Mouse (Mus musculus) embryonic facial prominence, embryonic 11.5 days (tissue): Measurements from ENCODE around the gene Acox2. TPM values are rescaled to one million over a fixed set of nuclear protein-coding genes. Genes with fewer than 3 reads are reported as not detected.
A peak's percentile ranks its signal among the peaks of the same experiment; 100 is the strongest.

Experiments
- ATAC-seq: fragments of 200-750 bp; cut with Nextera tagmentation; replicated peaks from 2 replicates; pipeline ENCODE4 v1.8.0; 2017; ENCODE audit warnings: low read depth; ENCODE audit not compliant: insufficient number of reproducible peaks, low FRiP score, low TSS enrichment
- DNase-seq: peaks from one replicate; pipeline ENCODE4 v3.0.0-alpha.2; 2015; ENCODE audit warnings: low spot score
- H3K27ac ChIP-seq: fragments of 300-500 bp; sonication (generic); replicated peaks from 2 replicates; pipeline ENCODE4 v1.5.1; 2014; ENCODE audit warnings: mild to moderate bottlenecking, low read depth, low read length, control low read depth
- H3K27me3 ChIP-seq: fragments of 300-500 bp; sonication (generic); 2 replicates; pipeline ENCODE4 v1.6.1; 2014; ENCODE audit warnings: mild to moderate bottlenecking, low read length, moderate library complexity, mixed read lengths; ENCODE audit not compliant: control insufficient read depth, insufficient read depth
- H3K36me3 ChIP-seq: fragments of 300-500 bp; sonication (generic); replicated peaks from 2 replicates; pipeline ENCODE4 v1.6.1; 2014; ENCODE audit warnings: low read depth, mild to moderate bottlenecking, low read length, moderate library complexity, mixed read lengths; ENCODE audit not compliant: control insufficient read depth, insufficient read depth
- H3K4me1 ChIP-seq: fragments of 300-500 bp; sonication (generic); 2 replicates; pipeline ENCODE4 v1.6.1; 2014; ENCODE audit warnings: low read length, mixed read lengths; ENCODE audit not compliant: control insufficient read depth, insufficient read depth
- H3K4me2 ChIP-seq: fragments of 300-500 bp; sonication (generic); 2 replicates; pipeline ENCODE4 v1.6.1; 2014; ENCODE audit warnings: low read depth, mild to moderate bottlenecking, control low read depth, low read length, moderate library complexity
- H3K4me3 ChIP-seq: fragments of 300-500 bp; sonication (generic); 2 replicates; pipeline ENCODE4 v1.5.1; 2014; ENCODE audit warnings: low read depth, low read length, control low read depth
- H3K9ac ChIP-seq: fragments of 300-500 bp; sonication (generic); replicated peaks from 2 replicates; pipeline ENCODE4 v1.6.1; 2014; ENCODE audit warnings: mild to moderate bottlenecking, control low read depth, low read length
- H3K9me3 ChIP-seq: fragments of 300-500 bp; sonication (generic); replicated peaks from 2 replicates; pipeline ENCODE4 v1.6.1; 2016; ENCODE audit warnings: mild to moderate bottlenecking, low read length, inconsistent platforms, mixed read lengths; ENCODE audit not compliant: control insufficient read depth
- WGBS: fragments of 180-500 bp; shearing (Covaris S2); extraction: QIAGEN DNeasy Blood & Tissue Kit; methylation state at CpG from one replicate; pipeline ENCODE4 v1.1.7; 2014; 5-methylcytosine and 5-hydroxymethylcytosine counted together
- polyA plus RNA-seq: library from polyadenylated mRNA; unstranded; fragments of >200 nt; fragmentation: Nextera tagmentation; extraction: Ambion mirVana; gene quantifications from 2 replicates; pipeline ENCODE4 v1.2.1, GENCODE M21; 2014

Gene Acox2
- polyA plus RNA-seq, 1 experiment from 2014 or later = not detected

- Histone ChIP-seq H3K9ac (no peak overlapping the region), H3K27ac (no peak overlapping the region), H3K4me3 (no peak overlapping the region), H3K36me3 (no peaks in the 10 kb centered on the region), H3K27me3 (no peaks in the 10 kb centered on the region), H3K4me2 (no peak overlapping the region), H3K4me1 (no peaks in the 10 kb centered on the region), H3K9me3 (no peaks in the 10 kb centered on the region)
- DNase-seq (no peak), ATAC-seq (no peak)
- WGBS = 90% methylated on average over 8 of the region's 8 CpGs
Observed at GRCm38 (mm10) chr14:8246878-8247277, 12.3 kb downstream of the Acox2 start.

GRCm38 (mm10) chr14:8244211-8244611, 14.9 kb downstream of the Acox2 start:
- 73% methylated on average over 5 of the region's 5 CpGs for WGBS
- DNase-seq (no peak), ATAC-seq (no peak)

GRCm38 (mm10) chr14:8243136-8243888, 15.8 kb downstream of the Acox2 start:
- DNase-seq = no peak
- H3K36me3 ChIP-seq = no peaks in the 10 kb centered on the region
- H3K4me3 ChIP-seq = no peak overlapping the region
- no peak overlapping the region for H3K4me2 ChIP-seq
- no peaks in the 10 kb centered on the region for H3K27me3 ChIP-seq
- H3K27ac ChIP-seq = no peak overlapping the region
- ATAC-seq = no peak
- 59% methylated on average over 8 of the region's 8 CpGs for WGBS
- no peaks in the 10 kb centered on the region for H3K9me3 ChIP-seq
- H3K9ac ChIP-seq = no peak overlapping the region
- no peaks in the 10 kb centered on the region for H3K4me1 ChIP-seq

More at GRCm38 (mm10) chr14:8244211-8244611, 14.9 kb downstream of the Acox2 start:
- Histone ChIP-seq H3K27ac (no peak overlapping the region), H3K4me3 (no peak overlapping the region), H3K4me1 (no peaks in the 10 kb centered on the region), H3K27me3 (no peaks in the 10 kb centered on the region), H3K36me3 (no peaks in the 10 kb centered on the region), H3K9me3 (no peaks in the 10 kb centered on the region), H3K4me2 (no peak overlapping the region), H3K9ac (no peak overlapping the region)

GRCm38 (mm10) chr14:8242388-8242920, 16.7 kb downstream of the Acox2 start:
- Histone ChIP-seq H3K9ac (no peak overlapping the region), H3K27ac (no peak overlapping the region), H3K4me2 (no peak overlapping the region), H3K4me3 (no peak overlapping the region), H3K36me3 (no peaks in the 10 kb centered on the region), H3K4me1 (no peaks in the 10 kb centered on the region), H3K27me3 (no peaks in the 10 kb centered on the region), H3K9me3 (no peaks in the 10 kb centered on the region)
- no peak; the same call in 1 of the 2 replicates for ATAC-seq
- WGBS = 51% methylated on average over 5 of the region's 5 CpGs
- DNase-seq = peak; percentile 44

GRCm38 (mm10) chr14:8241816-8242215, 17.3 kb downstream of the Acox2 start:
- H3K9ac ChIP-seq = no peak overlapping the region
- no peak overlapping the region for H3K4me3 ChIP-seq

GRCm38 (mm10) chr14:8233252-8233651, 25.9 kb downstream of the Acox2 start:
- 86% methylated on average over 1 of the region's 1 CpGs for WGBS

More at GRCm38 (mm10) chr14:8241816-8242215, 17.3 kb downstream of the Acox2 start:
- Histone ChIP-seq H3K36me3 (no peaks in the 10 kb centered on the region), H3K27ac (no peak overlapping the region), H3K27me3 (no peaks in the 10 kb centered on the region), H3K4me2 (no peak overlapping the region), H3K4me1 (no peaks in the 10 kb centered on the region), H3K9me3 (no peaks in the 10 kb centered on the region)
- ATAC-seq (no peak), DNase-seq (no peak)

GRCm38 (mm10) chr14:8232155-8232910, 26.8 kb downstream of the Acox2 start:
- DNase-seq (no peak), ATAC-seq (no peak)
- Histone ChIP-seq H3K27ac (no peak overlapping the region), H3K4me3 (no peak overlapping the region), H3K4me2 (no peak overlapping the region), H3K27me3 (no peaks in the 10 kb centered on the region), H3K36me3 (no peaks in the 10 kb centered on the region), H3K4me1 (no peaks in the 10 kb centered on the region), H3K9me3 (no peaks in the 10 kb centered on the region), H3K9ac (no peak overlapping the region)
- WGBS = 84% methylated on average over 6 of the region's 6 CpGs

More at GRCm38 (mm10) chr14:8233252-8233651, 25.9 kb downstream of the Acox2 start:
- H3K9me3 ChIP-seq = no peaks in the 10 kb centered on the region
- H3K4me2 ChIP-seq = no peak overlapping the region
- H3K36me3 ChIP-seq = no peaks in the 10 kb centered on the region
- ATAC-seq (no peak), DNase-seq (no peak)
- H3K4me3 ChIP-seq = no peak overlapping the region
- no peaks in the 10 kb centered on the region for H3K4me1 ChIP-seq
- no peak overlapping the region for H3K9ac ChIP-seq
- no peaks in the 10 kb centered on the region for H3K27me3 ChIP-seq
- H3K27ac ChIP-seq = no peak overlapping the region
